Mouse (Mus musculus): ENCODE results near the gene Pknox2.

The Pknox2 gene

GRCm38 (mm10) chr9:37101059-37101940, 45.9 kb downstream of the Pknox2 start:
- no peak for DNase-seq (ENCODE audit: low spot score in 2 of 2)

- no peak for DNase-seq (ENCODE audit: low spot score in 2 of 2)
Observed at GRCm38 (mm10) chr9:37099595-37099994, 47.6 kb downstream of the Pknox2 start.

GRCm38 (mm10) chr9:37098600-37098999, 48.6 kb downstream of the Pknox2 start:
- DNase-seq (ENCODE audit: low spot score in 2 of 2) = no peak

- DNase-seq (ENCODE audit: low spot score in 2 of 2) = no peak
Observed at GRCm38 (mm10) chr9:37094230-37094990, 52.8 kb downstream of the Pknox2 start.

- no peak for DNase-seq (ENCODE audit: low spot score in 2 of 2)
Observed at GRCm38 (mm10) chr9:37093086-37093485, 54.1 kb downstream of the Pknox2 start.

GRCm38 (mm10) chr9:37089894-37090652, 57.1 kb downstream of the Pknox2 start:
- DNase-seq (ENCODE audit: low spot score in 2 of 2) = no peak

- no peak for DNase-seq (ENCODE audit: low spot score in 2 of 2)
Observed at GRCm38 (mm10) chr9:37085370-37085769, 61.8 kb downstream of the Pknox2 start.

- DNase-seq (ENCODE audit: low spot score in 2 of 2) = no peak
Observed at GRCm38 (mm10) chr9:37082246-37082645, 65.0 kb downstream of the Pknox2 start.

- DNase-seq (ENCODE audit: low spot score in 2 of 2) = no peak
Observed at GRCm38 (mm10) chr9:37080309-37080708, 66.9 kb downstream of the Pknox2 start.

GRCm38 (mm10) chr9:37077063-37077418, 70.2 kb downstream of the Pknox2 start:
- no peak for DNase-seq (ENCODE audit: low spot score in 2 of 2)

- no peak for DNase-seq (ENCODE audit: low spot score in 2 of 2)
Observed at GRCm38 (mm10) chr9:37076386-37077062, 70.7 kb downstream of the Pknox2 start.

- no peak for DNase-seq (ENCODE audit: low spot score in 2 of 2)
Observed at GRCm38 (mm10) chr9:37075903-37076302, 71.3 kb downstream of the Pknox2 start.

GRCm38 (mm10) chr9:37069391-37070312, 77.6 kb downstream of the Pknox2 start:
- DNase-seq (ENCODE audit: low spot score in 2 of 2) = no peak

GRCm38 (mm10) chr9:37067473-37067830, 79.8 kb downstream of the Pknox2 start:
- DNase-seq (ENCODE audit: low spot score in 2 of 2) = no peak

- DNase-seq (ENCODE audit: low spot score in 2 of 2) = no peak
Observed at GRCm38 (mm10) chr9:37066732-37067472, 80.3 kb downstream of the Pknox2 start.

GRCm38 (mm10) chr9:37061627-37062026, 85.6 kb downstream of the Pknox2 start:
- DNase-seq (ENCODE audit: low spot score in 2 of 2) = no peak

- peak in 1 of 2 experiments; percentile 47 for DNase-seq (ENCODE audit: low spot score in 2 of 2)
Observed at GRCm38 (mm10) chr9:37054703-37055102, 92.5 kb downstream of the Pknox2 start.

GRCm38 (mm10) chr9:37053601-37054512, 93.3 kb downstream of the Pknox2 start:
- no peak for DNase-seq (ENCODE audit: low spot score in 2 of 2)

- DNase-seq (ENCODE audit: low spot score in 2 of 2) = no peak
Observed at GRCm38 (mm10) chr9:37053041-37053440, 94.2 kb downstream of the Pknox2 start.

Measured in frontal cortex, postnatal 25 days (tissue).